Mouse (Mus musculus): ENCODE measurements around the gene Ngrn.

Ngrn gene

GRCm38 (mm10) chr7:80307766-80308165 lies 46.8 kb downstream of the Ngrn start:
- DNase-seq (ENCODE audit: inconsistent ontology term): no peak

- no peak for DNase-seq (ENCODE audit: inconsistent ontology term)
Measured at GRCm38 (mm10) chr7:80310771-80311170, 49.8 kb downstream of the Ngrn start.
